Mouse (Mus musculus): ENCODE results near the gene Vps45.

DNA sequence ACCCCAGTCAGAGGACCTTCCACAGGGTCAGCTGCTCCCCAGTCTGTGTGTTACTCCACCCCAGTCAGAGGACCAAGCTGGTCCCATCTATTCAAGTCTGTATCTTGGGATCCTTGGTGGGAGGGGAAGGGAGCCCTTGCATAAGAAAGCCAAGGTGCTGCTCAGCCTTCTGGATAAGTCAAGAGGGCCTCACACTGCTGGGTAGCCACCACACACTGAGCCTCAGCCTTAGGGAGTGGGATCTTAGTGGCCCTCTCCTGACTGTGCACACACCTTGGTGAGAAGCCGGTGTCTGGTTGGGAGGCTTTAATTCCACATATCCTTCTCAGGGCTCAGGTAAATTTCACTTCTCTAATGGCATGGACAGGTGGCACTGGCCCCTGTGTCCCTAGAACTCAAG, 70.1 kb downstream of the Vps45 start:
- TF ChIP-seq POLR2A (IDR thresholded peaks at IDR 0.05; ENCODE audit: control insufficient read depth in 1 of 2, insufficient read depth in 1 of 2, low read depth in 1 of 2, low read length in 2 of 2, poor library complexity in 1 of 2) (no peak), ETS1 (IDR thresholded peaks at IDR 0.05; ENCODE audit: low read depth, low read length) (no peak)
